Mouse (Mus musculus): ENCODE measurements at regions not wholly inside any gene's neighbourhood (a gene's known extent, or its start where the extent isn't known, plus 50 kb on each side); places are given as distances from the start of the nearest gene placed in this dataset.
"Not testable (repeated sequence)": the region's sequence is repeated elsewhere in the genome, so short reads cannot be mapped to it uniquely, and the experiment has no call there.

GRCm38 (mm10) chr5:4248422-4248821 is 56.3 kb downstream of the Mterf1b start:
- ATAC-seq (replicated peaks; ENCODE audit: poor library complexity): no peak

- ATAC-seq (replicated peaks; ENCODE audit: poor library complexity): not testable (repeated sequence)
Observed at GRCm38 (mm10) chr5:4254280-4254679, 62.1 kb downstream of the Mterf1b start.

- ATAC-seq (replicated peaks; ENCODE audit: poor library complexity): no peak
Observed at GRCm38 (mm10) chr5:4257048-4257750, 65.0 kb downstream of the Mterf1b start.

GRCm38 (mm10) chr5:4259260-4259659 is 67.1 kb downstream of the Mterf1b start:
- ATAC-seq (replicated peaks; ENCODE audit: poor library complexity): peak; percentile 80

- ATAC-seq (replicated peaks; ENCODE audit: poor library complexity): peak; percentile 71; the same call in 1 of the 2 replicates
Observed at GRCm38 (mm10) chr5:4262666-4263065, 70.5 kb downstream of the Mterf1b start.

GRCm38 (mm10) chr5:4263560-4264160 is 71.5 kb downstream of the Mterf1b start:
- ATAC-seq (replicated peaks; ENCODE audit: poor library complexity): no peak

- no peak for ATAC-seq (replicated peaks; ENCODE audit: poor library complexity)
Observed at GRCm38 (mm10) chr5:4267717-4268116, 75.5 kb downstream of the Mterf1b start.

- ATAC-seq (replicated peaks; ENCODE audit: poor library complexity): no peak
Observed at GRCm38 (mm10) chr5:4273001-4273400, 80.8 kb downstream of the Mterf1b start.

GRCm38 (mm10) chr5:4303616-4304015 is 111.4 kb downstream of the Mterf1b start:
- ATAC-seq (replicated peaks; ENCODE audit: poor library complexity): no peak

- ATAC-seq (replicated peaks; ENCODE audit: poor library complexity): no peak
Observed at GRCm38 (mm10) chr5:4304201-4304600, 112.0 kb downstream of the Mterf1b start.

GRCm38 (mm10) chr5:4308514-4308913 is 116.3 kb downstream of the Mterf1b start:
- ATAC-seq (replicated peaks; ENCODE audit: poor library complexity): no peak

- no peak for ATAC-seq (replicated peaks; ENCODE audit: poor library complexity)
Observed at GRCm38 (mm10) chr5:4311169-4311568, 119.0 kb downstream of the Mterf1b start.

GRCm38 (mm10) chr5:4311599-4311998 is 119.4 kb downstream of the Mterf1b start:
- ATAC-seq (replicated peaks; ENCODE audit: poor library complexity): no peak

GRCm38 (mm10) chr5:4312675-4313074 is 120.5 kb downstream of the Mterf1b start:
- ATAC-seq (replicated peaks; ENCODE audit: poor library complexity): no peak

- no peak for ATAC-seq (replicated peaks; ENCODE audit: poor library complexity)
Observed at GRCm38 (mm10) chr5:4322634-4323386, 130.6 kb downstream of the Mterf1b start.

- no peak for ATAC-seq (replicated peaks; ENCODE audit: poor library complexity)
Observed at GRCm38 (mm10) chr5:4323387-4323704, 131.2 kb downstream of the Mterf1b start.

- ATAC-seq (replicated peaks; ENCODE audit: poor library complexity): no peak
Observed at GRCm38 (mm10) chr5:4325813-4326212, 133.6 kb downstream of the Mterf1b start.

GRCm38 (mm10) chr5:4326309-4327014 is 134.3 kb downstream of the Mterf1b start:
- ATAC-seq (replicated peaks; ENCODE audit: poor library complexity): no peak

GRCm38 (mm10) chr5:4335683-4336082 is 143.5 kb downstream of the Mterf1b start:
- ATAC-seq (replicated peaks; ENCODE audit: poor library complexity): no peak

- ATAC-seq (replicated peaks; ENCODE audit: poor library complexity): no peak
Observed at GRCm38 (mm10) chr5:4341956-4342355, 149.8 kb downstream of the Mterf1b start.

- peak; percentile 98 for ATAC-seq (replicated peaks; ENCODE audit: poor library complexity)
Observed at GRCm38 (mm10) chr5:4344458-4344857, 152.3 kb downstream of the Mterf1b start.

Data from megakaryocyte progenitor cell, adult 5-6 weeks (primary cell).